Comparison of ENCODE assay signal across 31 mouse cellular contexts in the genomic region with DNA sequence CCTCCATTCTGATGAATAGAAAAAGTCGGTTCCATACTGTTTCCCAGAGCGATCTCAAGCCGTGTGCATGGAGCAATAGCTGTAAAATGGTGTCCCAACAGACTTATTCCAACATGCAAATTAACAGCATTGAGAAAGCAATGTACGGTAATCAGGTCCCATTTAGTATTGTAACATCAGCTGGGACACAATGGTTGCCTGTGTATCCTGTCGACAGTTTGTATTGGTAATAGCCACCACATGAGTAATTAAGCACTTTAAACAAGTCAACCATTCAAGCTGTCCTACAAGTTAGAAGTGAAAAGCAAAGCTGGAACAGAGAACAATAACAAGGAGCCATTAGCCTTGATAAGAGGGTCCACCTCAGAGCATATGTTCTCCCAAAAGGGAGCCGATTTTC.
A peak's percentile ranks its signal among the peaks of the same experiment; 100 is the strongest.
DNase-seq lines count a peak whose midpoint lies in the region; ATAC-seq lines count a peak whose summit lies in the region.
"Had no signal": no experiment of that assay in that cellular context is flagged by ENCODE, and none has a peak within 500 bp of the region (broad histone marks: within the 10 kb centered on the region; RNA-seq: fewer than 3 reads in every experiment).

No protein-coding gene starts in this region.

- 60% methylated on average over 6 of the region's 6 CpGs for WGBS in forebrain, embryonic 12.5 days
- 85% methylated on average over 6 of the region's 6 CpGs for WGBS in forebrain, embryonic 10.5 days
- 53% methylated on average over 6 of the region's 6 CpGs for WGBS in neural tube, embryonic 12.5 days
- WGBS in kidney, embryonic 16.5 days = 83% methylated on average over 6 of the region's 6 CpGs

- H3K4me1 ChIP-seq in forebrain, embryonic 12.5 days = no peaks in the 10 kb centered on the region
- peaks cover under 1% of the 10 kb centered on the region; the same call in 1 of the 2 replicates for H3K4me1 ChIP-seq in forebrain, embryonic 10.5 days
- H3K4me1 ChIP-seq in neural tube, embryonic 12.5 days = no peaks in the 10 kb centered on the region
- no peaks in the 10 kb centered on the region for H3K4me1 ChIP-seq in kidney, embryonic 16.5 days (ENCODE audit: insufficient read depth, low read length)
- H3K4me1 ChIP-seq: embryonic facial prominence, embryonic 12.5 days; heart, embryonic 13.5 days; limb, embryonic 10.5 days; limb, embryonic 15.5 days; liver, embryonic 13.5 days; midbrain, embryonic 15.5 days had no signal

- no peaks in the 10 kb centered on the region for H3K9me3 ChIP-seq in forebrain, embryonic 12.5 days
- no peaks in the 10 kb centered on the region for H3K9me3 ChIP-seq in forebrain, embryonic 10.5 days
- H3K9me3 ChIP-seq in neural tube, embryonic 12.5 days = no peaks in the 10 kb centered on the region
- no peaks in the 10 kb centered on the region for H3K9me3 ChIP-seq in kidney, embryonic 16.5 days (ENCODE audit: low read length)
- H3K9me3 ChIP-seq: embryonic facial prominence, embryonic 12.5 days; G1E; heart, embryonic 13.5 days; limb, embryonic 10.5 days; limb, embryonic 15.5 days; liver, embryonic 13.5 days; midbrain, embryonic 15.5 days had no signal

- no peak overlapping the region for H3K9ac ChIP-seq in forebrain, embryonic 12.5 days
- H3K9ac ChIP-seq in neural tube, embryonic 12.5 days = no peak overlapping the region
- H3K9ac ChIP-seq in kidney, embryonic 16.5 days (replicated peaks; ENCODE audit: low read length) = no peak overlapping the region
- H3K9ac ChIP-seq: embryonic facial prominence, embryonic 12.5 days; heart, embryonic 13.5 days; limb, embryonic 15.5 days; liver, embryonic 13.5 days; midbrain, embryonic 15.5 days had no signal

- H3K4me2 ChIP-seq in forebrain, embryonic 12.5 days = no peak overlapping the region
- no peak overlapping the region for H3K4me2 ChIP-seq in neural tube, embryonic 12.5 days (replicated peaks)
- no peak overlapping the region for H3K4me2 ChIP-seq in kidney, embryonic 16.5 days (replicated peaks; ENCODE audit: low read depth, low read length)
- H3K4me2 ChIP-seq: embryonic facial prominence, embryonic 12.5 days; heart, embryonic 13.5 days; limb, embryonic 15.5 days; liver, embryonic 13.5 days; midbrain, embryonic 15.5 days had no signal

- H3K36me3 ChIP-seq in forebrain, embryonic 12.5 days (replicated peaks) = no peaks in the 10 kb centered on the region
- H3K36me3 ChIP-seq in forebrain, embryonic 10.5 days (replicated peaks) = no peaks in the 10 kb centered on the region
- no peaks in the 10 kb centered on the region for H3K36me3 ChIP-seq in neural tube, embryonic 12.5 days
- no peaks in the 10 kb centered on the region for H3K36me3 ChIP-seq in kidney, embryonic 16.5 days (ENCODE audit: insufficient read depth, low read length)
- H3K36me3 ChIP-seq: embryonic facial prominence, embryonic 12.5 days; G1E; heart, embryonic 13.5 days; limb, embryonic 10.5 days; limb, embryonic 15.5 days; liver, embryonic 13.5 days; midbrain, embryonic 15.5 days had no signal

- H3K27ac ChIP-seq in forebrain, embryonic 12.5 days = no peak overlapping the region
- H3K27ac ChIP-seq in forebrain, embryonic 10.5 days = no peak overlapping the region
- no peak overlapping the region for H3K27ac ChIP-seq in neural tube, embryonic 12.5 days
- no peak overlapping the region for H3K27ac ChIP-seq in kidney, embryonic 16.5 days (ENCODE audit: low read length)
- H3K27ac ChIP-seq: embryonic facial prominence, embryonic 12.5 days; heart, embryonic 13.5 days; layer of hippocampus, adult 2 months; limb, embryonic 10.5 days; limb, embryonic 15.5 days; liver, embryonic 13.5 days; macrophage; midbrain, embryonic 15.5 days; stomach, postnatal 0 days had no signal

- H3K27me3 ChIP-seq in forebrain, embryonic 12.5 days = no peaks in the 10 kb centered on the region
- no peaks in the 10 kb centered on the region for H3K27me3 ChIP-seq in forebrain, embryonic 10.5 days (ENCODE audit: poor library complexity, severe bottlenecking)
- no peaks in the 10 kb centered on the region for H3K27me3 ChIP-seq in neural tube, embryonic 12.5 days (replicated peaks)
- no peaks in the 10 kb centered on the region for H3K27me3 ChIP-seq in kidney, embryonic 16.5 days (ENCODE audit: insufficient read depth, low read length)
- H3K27me3 ChIP-seq: embryonic facial prominence, embryonic 12.5 days; heart, embryonic 13.5 days; limb, embryonic 15.5 days; liver, embryonic 13.5 days; midbrain, embryonic 15.5 days had no signal

- DNase-seq in forebrain, embryonic 10.5 days (ENCODE audit: extremely low spot score, low spot score) = no peak
- DNase-seq in neural tube, embryonic 10.5 days (ENCODE audit: extremely low spot score, low spot score) = no peak
- DNase-seq in forelimb bud, embryonic 11.5 days (ENCODE audit: low read depth, low spot score) = peak; percentile 1
- no peak for DNase-seq in layer of hippocampus, adult 11-12 months (ENCODE audit: low spot score)
- DNase-seq: adrenal gland, postnatal 10 days; cerebellum, adult 11 months; cerebellum, adult 9-10 months; embryo, embryonic 11 days; gastrocnemius, postnatal 10 days; heart, postnatal 10 days; kidney, adult 11 months; kidney, postnatal 25 days; liver, embryonic 13.5 days; lung, adult 2 months; lung, postnatal 10 days; right cerebral cortex, postnatal 4 days; thymus, adult 18-20 months; thymus, postnatal 25 days had no signal

- ATAC-seq in forebrain, embryonic 12.5 days (ENCODE audit: low FRiP score) = 0 out of 2 replicates have a peak, but pooled peaks have one; percentile 46
- 0 out of 2 replicates have a peak, but pooled peaks have one; percentile 17 for ATAC-seq in neural tube, embryonic 12.5 days (ENCODE audit: low FRiP score, low read depth)
- no peak for ATAC-seq in kidney, embryonic 16.5 days (ENCODE audit: low FRiP score, low TSS enrichment)
- ATAC-seq: inflammation-experienced regulatory T-cells, adult 6 months; midbrain, embryonic 15.5 days had no signal

- no peak overlapping the region for H3K4me3 ChIP-seq in forebrain, embryonic 12.5 days (replicated peaks)
- no peak overlapping the region for H3K4me3 ChIP-seq in forebrain, embryonic 10.5 days
- H3K4me3 ChIP-seq in neural tube, embryonic 12.5 days = no peak overlapping the region
- H3K4me3 ChIP-seq in kidney, embryonic 16.5 days (ENCODE audit: low read length) = no peak overlapping the region
- H3K4me3 ChIP-seq: embryonic facial prominence, embryonic 12.5 days; heart, embryonic 13.5 days; layer of hippocampus, adult 2 months; limb, embryonic 10.5 days; limb, embryonic 15.5 days; liver, embryonic 13.5 days; midbrain, embryonic 15.5 days had no signal
